Mouse (Mus musculus): ENCODE measurements at regions not wholly inside any gene's neighbourhood (a gene's known extent, or its start where the extent isn't known, plus 50 kb on each side); places are given as distances from the start of the nearest gene placed in this dataset.
"Not testable (repeated sequence)": the region's sequence is repeated elsewhere in the genome, so short reads cannot be mapped to it uniquely, and the experiment has no call there.

DNA sequence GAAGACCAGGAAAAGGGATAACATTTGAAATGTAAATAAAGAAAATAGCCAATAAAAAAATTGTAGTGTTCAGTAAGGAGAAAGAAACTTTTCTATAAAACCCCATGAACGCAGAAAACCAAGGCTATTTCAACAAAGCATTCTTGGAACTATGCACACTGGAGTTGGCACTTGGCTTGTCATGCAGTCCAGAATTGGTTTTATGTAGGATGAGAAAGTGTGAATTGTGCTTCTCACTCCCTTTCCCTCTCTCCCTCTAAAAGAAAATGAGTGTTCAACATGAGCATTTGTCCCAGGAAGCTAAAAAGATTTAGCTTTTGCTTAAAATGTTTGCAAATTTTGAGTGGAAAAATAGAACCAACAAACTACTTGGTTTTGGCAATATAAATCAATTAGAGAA lies 841.6 kb upstream of the Adam24 start:
- no peak for ATAC-seq

- no peak for ATAC-seq
Observed at GRCm38 (mm10) chr8:39846854-39847253, 828.0 kb upstream of the Adam24 start.

DNA sequence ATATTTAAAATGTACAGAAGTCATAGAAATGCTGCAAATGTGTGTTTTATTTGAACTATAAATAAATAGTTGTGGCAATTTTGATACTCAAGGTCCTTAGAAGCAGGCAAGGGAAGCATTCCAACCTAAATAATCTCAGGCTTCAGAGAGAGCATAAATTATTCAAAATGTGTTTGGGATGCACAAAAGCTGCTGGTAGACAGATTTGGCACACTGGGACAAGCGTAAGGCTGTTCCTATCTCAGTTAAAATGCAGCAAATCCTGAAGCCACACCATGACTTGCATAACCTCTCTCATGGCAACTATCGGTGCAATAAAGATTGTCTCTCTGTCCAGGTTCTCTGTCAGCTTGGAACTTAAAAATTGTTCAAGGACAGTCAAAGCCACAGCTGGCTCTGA lies 812.3 kb upstream of the Adam24 start:
- ATAC-seq, result no peak

- ATAC-seq, result no peak
Observed at GRCm38 (mm10) chr8:39902251-39902650, 772.6 kb upstream of the Adam24 start.

GRCm38 (mm10) chr8:39912926-39913325 lies 762.0 kb upstream of the Adam24 start:
- no peak for ATAC-seq

DNA sequence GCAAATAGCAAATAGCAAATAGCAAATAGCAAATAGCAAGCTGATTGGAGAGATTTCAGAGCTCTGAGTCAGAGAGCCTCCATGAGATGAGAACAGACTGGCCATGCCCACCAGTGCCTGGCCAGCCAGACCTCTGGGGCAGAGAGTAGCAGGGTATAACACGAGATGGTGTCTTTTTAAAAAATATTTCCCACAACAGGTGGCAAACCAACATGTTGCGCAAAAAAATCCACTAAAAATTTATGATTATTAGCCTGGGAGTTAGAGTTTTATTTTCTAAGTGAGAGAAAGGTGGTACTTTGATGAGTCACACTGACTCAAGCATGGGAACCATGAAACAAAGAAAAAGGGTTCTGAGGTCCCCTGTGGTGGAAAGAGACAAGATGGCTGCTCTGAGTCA lies 753.5 kb upstream of the Adam24 start:
- ATAC-seq, result no peak

GRCm38 (mm10) chr8:39923741-39924140 lies 751.1 kb upstream of the Adam24 start:
- no peak for ATAC-seq

GRCm38 (mm10) chr8:39950178-39950896 lies 724.5 kb upstream of the Adam24 start:
- ATAC-seq, result no peak

DNA sequence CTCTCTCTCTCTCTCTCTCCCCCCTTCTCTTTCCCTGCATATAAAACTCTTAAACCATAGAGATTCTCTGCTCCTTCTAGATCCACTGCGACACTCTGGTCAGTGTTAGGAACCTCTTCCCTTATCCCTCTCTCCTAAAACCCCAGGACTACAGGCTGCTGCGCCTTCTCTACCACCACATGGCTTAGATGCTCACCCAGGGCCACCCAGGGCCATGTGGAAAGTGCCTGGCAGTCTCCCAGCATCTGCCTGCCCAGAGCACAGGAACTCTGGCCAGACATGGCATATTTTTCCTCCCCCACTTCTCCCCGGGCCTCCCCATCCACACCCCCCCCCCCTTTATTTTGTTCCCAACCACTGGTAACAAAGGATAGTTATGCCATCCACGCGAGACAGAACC lies 720.4 kb upstream of the Adam24 start:
- no peak for ATAC-seq

GRCm38 (mm10) chr8:39954924-39955323 lies 720.0 kb upstream of the Adam24 start:
- no peak for ATAC-seq

DNA sequence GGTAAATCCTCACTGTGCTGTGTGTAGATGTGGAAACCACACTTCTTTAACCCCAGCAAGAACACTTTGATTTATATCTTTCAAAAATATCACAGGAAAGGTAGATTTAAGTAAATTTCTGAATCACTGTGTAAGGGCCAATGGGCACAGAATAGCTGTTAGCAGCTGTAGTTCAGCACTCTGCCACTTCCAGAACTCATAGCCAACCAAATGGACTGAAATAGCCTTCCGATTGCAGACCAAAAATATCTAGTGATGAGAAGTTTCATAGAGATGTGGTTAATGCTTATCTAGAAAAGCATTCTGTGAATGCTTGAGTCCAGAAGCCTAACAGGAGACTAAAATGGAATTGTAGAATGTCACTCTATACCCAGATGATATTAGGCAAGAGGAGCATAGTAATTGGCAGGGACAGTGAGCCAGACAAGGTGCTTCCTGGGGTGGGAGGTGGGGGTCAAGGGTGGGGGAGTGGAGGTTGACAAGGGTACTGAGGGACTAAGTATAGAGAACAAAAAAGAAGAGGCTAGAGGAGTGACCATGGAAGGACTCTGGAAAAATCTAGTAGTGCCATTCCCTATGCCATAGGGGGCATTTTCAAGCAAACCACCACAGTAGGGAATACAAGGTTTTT lies 669.6 kb upstream of the Adam24 start:
- ATAC-seq, result no peak

- no peak for ATAC-seq
Observed at GRCm38 (mm10) chr8:40019281-40019943, 655.5 kb upstream of the Adam24 start.

DNA sequence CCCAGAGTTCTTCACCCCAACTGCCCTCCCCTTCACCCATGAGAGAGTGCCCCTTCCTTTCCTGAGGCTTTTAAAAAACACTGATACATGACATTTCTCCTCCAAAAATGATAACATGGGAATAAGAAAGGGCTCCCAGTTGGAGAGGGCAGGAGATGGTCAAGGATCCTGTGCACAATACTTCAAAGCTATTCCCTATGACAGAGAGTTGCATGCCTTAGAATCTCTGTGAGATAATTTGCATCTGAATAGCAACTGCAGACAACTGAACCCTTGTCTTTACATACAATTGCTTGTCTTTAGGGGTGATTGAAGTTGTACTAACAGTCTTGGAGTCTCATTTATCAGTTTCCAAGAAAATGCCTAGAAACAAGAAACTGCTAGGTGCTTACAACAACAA lies 610.7 kb upstream of the Adam24 start:
- no peak for ATAC-seq

GRCm38 (mm10) chr8:40071131-40071530 lies 603.7 kb upstream of the Adam24 start:
- ATAC-seq, result no peak

GRCm38 (mm10) chr8:40080976-40081375 lies 593.9 kb upstream of the Adam24 start:
- not testable (repeated sequence) for ATAC-seq

GRCm38 (mm10) chr8:40084129-40084528 lies 590.7 kb upstream of the Adam24 start:
- no peak for ATAC-seq

DNA sequence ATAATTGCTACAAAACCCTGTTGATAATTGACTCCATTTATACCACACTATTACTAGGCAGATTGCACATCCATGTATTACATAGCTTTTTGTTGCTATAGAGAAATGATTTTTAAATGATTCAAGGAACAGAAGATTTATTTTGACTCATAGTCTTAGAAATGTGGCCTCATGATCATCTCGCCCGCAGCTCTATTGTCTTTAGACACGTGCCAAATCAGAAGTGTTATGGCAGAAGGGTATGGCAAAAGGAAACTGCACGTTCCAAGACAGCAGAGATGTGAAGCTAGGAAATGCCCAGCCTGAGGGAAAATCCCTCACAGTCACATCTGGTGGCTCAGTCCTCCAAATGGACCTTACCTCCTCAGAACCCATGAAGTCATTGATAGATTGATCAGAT lies 585.5 kb upstream of the Adam24 start:
- ATAC-seq, result no peak

- no peak for ATAC-seq
Observed at GRCm38 (mm10) chr8:40124402-40124801, 550.5 kb upstream of the Adam24 start.

GRCm38 (mm10) chr8:40127141-40127540 lies 547.7 kb upstream of the Adam24 start:
- no peak for ATAC-seq

DNA sequence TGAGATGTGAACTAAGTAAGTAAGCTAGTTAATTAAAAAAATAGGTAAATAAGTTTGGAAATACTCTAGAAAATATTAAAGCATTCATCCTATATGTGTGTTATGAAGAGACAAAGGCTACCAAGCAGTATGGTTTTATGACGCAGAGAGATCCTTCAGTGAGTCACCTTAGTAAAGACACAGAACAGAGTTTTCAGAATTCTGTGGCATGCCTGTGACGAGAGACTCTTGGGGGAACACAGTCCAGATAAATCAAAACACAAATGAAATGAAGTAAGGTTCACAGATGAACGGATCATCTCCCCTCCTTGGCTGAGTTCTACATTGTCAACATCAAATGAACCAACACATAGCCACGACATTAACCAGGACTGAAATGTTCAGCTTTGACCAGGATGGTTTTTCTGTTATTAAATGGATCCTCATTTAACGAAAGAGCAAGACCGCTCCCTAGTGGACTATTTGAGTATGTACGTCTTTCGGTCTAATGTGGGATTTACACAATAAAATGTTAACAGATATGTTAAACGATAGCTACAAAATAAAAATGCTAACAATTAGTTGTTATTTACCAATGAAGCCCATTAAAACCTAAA lies 542.1 kb upstream of the Adam24 start:
- ATAC-seq, result no peak

- ATAC-seq, result peak; percentile 70
Observed at GRCm38 (mm10) chr8:40150911-40151797, 523.7 kb upstream of the Adam24 start.

- no peak for ATAC-seq
Observed at GRCm38 (mm10) chr8:40152451-40152850, 522.4 kb upstream of the Adam24 start.

Data from inflammation-experienced regulatory T-cells, adult 6 months (primary cell).